In the genomic region with DNA sequence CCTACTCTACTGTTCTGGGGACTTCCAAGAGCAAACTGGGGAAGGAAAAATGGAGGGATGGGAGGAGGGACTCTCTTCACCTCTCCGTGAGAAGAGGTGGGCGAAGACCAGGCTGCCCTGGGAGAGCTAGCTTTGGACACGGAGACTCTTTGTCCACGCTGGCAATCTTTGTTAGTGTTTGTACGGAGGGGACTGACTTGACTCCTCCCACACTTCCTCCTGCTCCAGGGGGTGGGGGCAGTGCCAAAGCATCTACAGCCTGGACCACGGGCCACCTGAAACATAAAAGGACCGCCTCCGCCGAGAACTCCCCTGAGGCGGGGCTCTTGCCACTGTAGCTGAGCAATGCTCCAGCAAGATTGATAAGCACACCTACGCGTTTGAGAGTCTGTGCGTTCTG, we compare ENCODE assay signal across 9 mouse cellular contexts. TPM values are rescaled to one million over a fixed set of nuclear protein-coding genes. Genes with fewer than 3 reads are reported as not detected.
DNase-seq lines count a peak whose midpoint lies in the region; ATAC-seq lines count a peak whose summit lies in the region.
"Had no signal": no experiment of that assay in that cellular context is flagged by ENCODE, and none has a peak within 500 bp of the region (broad histone marks: within the 10 kb centered on the region; RNA-seq: fewer than 3 reads in every experiment).

No protein-coding gene starts in this region.

- no peaks in the 10 kb centered on the region for H3K36me3 ChIP-seq in embryonic facial prominence, embryonic 14.5 days (ENCODE audit: control insufficient read depth, insufficient read depth, low read length)
- no peaks in the 10 kb centered on the region for H3K36me3 ChIP-seq in hindbrain, embryonic 16.5 days (ENCODE audit: control insufficient read depth, insufficient read depth, low read length)
- H3K36me3 ChIP-seq in midbrain, embryonic 16.5 days (ENCODE audit: control insufficient read depth, insufficient read depth, low read length), result no peaks in the 10 kb centered on the region

- whole genome bisulfite sequencing in embryonic facial prominence, embryonic 14.5 days, result 11% methylated on average over 13 of the region's 13 CpGs
- WGBS in hindbrain, embryonic 16.5 days, result 9% methylated on average over 13 of the region's 13 CpGs
- WGBS in midbrain, embryonic 16.5 days, result 11% methylated on average over 13 of the region's 13 CpGs

- 0 out of 2 replicates have a peak, but pooled peaks have one; percentile 12 for ATAC-seq in embryonic facial prominence, embryonic 14.5 days (ENCODE audit: low read depth)
- ATAC-seq in hindbrain, embryonic 16.5 days, result peak; percentile 59; the same call in 1 of the 2 replicates
- peak; percentile 72; the same call in 1 of the 2 replicates for ATAC-seq in midbrain, embryonic 16.5 days
- no peak for ATAC-seq in erythroblast, adult 5-6 weeks (replicated peaks; ENCODE audit: low FRiP score, poor library complexity, severe bottlenecking)

- DNase-seq in kidney, postnatal 10 days, result peak; percentile 12
- DNase-seq in kidney, postnatal 14 days, result no peak
- DNase-seq in embryonic facial prominence, embryonic 14.5 days (ENCODE audit: low spot score), result peak; percentile 22
- DNase-seq in adrenal gland, adult 2 months, result no peak
- no peak for DNase-seq in Muller cell, postnatal 12 days (ENCODE audit: inconsistent ontology term)
- DNase-seq: lung, adult 18-20 months had no signal

- H3K4me1 ChIP-seq in embryonic facial prominence, embryonic 14.5 days (ENCODE audit: control insufficient read depth, insufficient read depth, low read length), result peaks cover 7% of the 10 kb centered on the region; the same call in 1 of the 2 replicates
- peaks cover 10% of the 10 kb centered on the region for H3K4me1 ChIP-seq in hindbrain, embryonic 16.5 days (ENCODE audit: control insufficient read depth, insufficient read depth, low read depth, low read length)
- peaks cover 17% of the 10 kb centered on the region for H3K4me1 ChIP-seq in midbrain, embryonic 16.5 days (ENCODE audit: control insufficient read depth, insufficient read depth, low read length)

- H3K9ac ChIP-seq in embryonic facial prominence, embryonic 14.5 days (ENCODE audit: low read depth, low read length), result no peak overlapping the region
- peak overlapping the region; percentile 19; the same call in 1 of the 2 replicates for H3K9ac ChIP-seq in hindbrain, embryonic 16.5 days (ENCODE audit: low read depth, low read length)
- peak overlapping the region; percentile 46; the same call in 1 of the 2 replicates for H3K9ac ChIP-seq in midbrain, embryonic 16.5 days (ENCODE audit: low read depth, low read length)

- peak overlapping the region; percentile 52 for H3K4me2 ChIP-seq in embryonic facial prominence, embryonic 14.5 days (ENCODE audit: low read depth, low read length)
- H3K4me2 ChIP-seq in hindbrain, embryonic 16.5 days (ENCODE audit: low read length), result peak overlapping the region; percentile 43
- peak overlapping the region; percentile 53 for H3K4me2 ChIP-seq in midbrain, embryonic 16.5 days (ENCODE audit: low read length)

- no peaks in the 10 kb centered on the region for H3K27me3 ChIP-seq in embryonic facial prominence, embryonic 14.5 days (replicated peaks; ENCODE audit: control insufficient read depth, insufficient read depth, low read length)
- H3K27me3 ChIP-seq in hindbrain, embryonic 16.5 days (replicated peaks; ENCODE audit: control insufficient read depth, insufficient read depth, low read length), result no peaks in the 10 kb centered on the region
- H3K27me3 ChIP-seq in midbrain, embryonic 16.5 days (ENCODE audit: control insufficient read depth, insufficient read depth, low read depth, low read length), result no peaks in the 10 kb centered on the region

- no peak overlapping the region for H3K27ac ChIP-seq in embryonic facial prominence, embryonic 14.5 days (replicated peaks; ENCODE audit: low read depth, low read length)
- H3K27ac ChIP-seq in hindbrain, embryonic 16.5 days (ENCODE audit: low read depth, low read length), result no peak overlapping the region
- H3K27ac ChIP-seq in midbrain, embryonic 16.5 days (ENCODE audit: low read length), result no peak overlapping the region

- no peaks in the 10 kb centered on the region for H3K9me3 ChIP-seq in embryonic facial prominence, embryonic 14.5 days (ENCODE audit: control insufficient read depth, low read length)
- H3K9me3 ChIP-seq in hindbrain, embryonic 16.5 days (ENCODE audit: control insufficient read depth, low read length), result no peaks in the 10 kb centered on the region
- H3K9me3 ChIP-seq in midbrain, embryonic 16.5 days (replicated peaks; ENCODE audit: control insufficient read depth, low read length, poor library complexity, severe bottlenecking), result no peaks in the 10 kb centered on the region

- H3K4me3 ChIP-seq in embryonic facial prominence, embryonic 14.5 days (ENCODE audit: low read depth, low read length), result peak overlapping the region; percentile 26
- H3K4me3 ChIP-seq in hindbrain, embryonic 16.5 days (ENCODE audit: low read length), result peak overlapping the region; percentile 2; the same call in 1 of the 2 replicates
- peak overlapping the region; percentile 18 for H3K4me3 ChIP-seq in midbrain, embryonic 16.5 days (ENCODE audit: low read depth, low read length)

RNA-seq across cellular contexts. Expression of gene Mettl24, which starts 8.9 kb away (rescaled TPM):
- 1.7 TPM in 2 replicates for polyA plus RNA-seq in embryonic facial prominence, embryonic 14.5 days (2014; fragmentation: Nextera tagmentation; extraction: Ambion mirVana)
- polyA plus RNA-seq in hindbrain, embryonic 16.5 days (2015; fragmentation: Nextera tagmentation; extraction: Ambion mirVana), result 0.84 and 0.94 TPM in 2 replicates
- polyA plus RNA-seq in midbrain, embryonic 16.5 days (2015; fragmentation: Nextera tagmentation; extraction: Ambion mirVana), result 0.72 and 0.78 TPM in 2 replicates
- total RNA-seq in adrenal gland, adult 2 months (2021), result 1 to 10 TPM; 5.8 to 8.9 TPM
- polyA plus RNA-seq in adrenal gland, adult 2 months (2012; rRNA removed), result 2.7 and 3.7 TPM in 2 replicates
- not detected in 2 replicates for total RNA-seq in erythroblast, adult 5-6 weeks (2015; ENCODE audit: low replicate concordance)
- total RNA-seq in erythroblast, adult 5-6 weeks (2017; ENCODE audit: low replicate concordance), result not detected in 2 replicates

RNA-seq across cellular contexts. Expression of gene Ddo, which starts 44.3 kb away (rescaled TPM):
- 0.59 and 0.90 TPM in 2 replicates for polyA plus RNA-seq in embryonic facial prominence, embryonic 14.5 days (2014; fragmentation: Nextera tagmentation; extraction: Ambion mirVana)
- polyA plus RNA-seq in hindbrain, embryonic 16.5 days (2015; fragmentation: Nextera tagmentation; extraction: Ambion mirVana), result 1.4 and 2.9 TPM in 2 replicates
- polyA plus RNA-seq in midbrain, embryonic 16.5 days (2015; fragmentation: Nextera tagmentation; extraction: Ambion mirVana), result 1.2 and 1.3 TPM in 2 replicates
- 10 to 100 TPM; 12.4 to 12.9 TPM for total RNA-seq in adrenal gland, adult 2 months (2021)
- 5.7 and 8.9 TPM in 2 replicates for polyA plus RNA-seq in adrenal gland, adult 2 months (2012; rRNA removed)
- not detected in 2 replicates for total RNA-seq in erythroblast, adult 5-6 weeks (2015; ENCODE audit: low replicate concordance)
- not detected in 2 replicates for total RNA-seq in erythroblast, adult 5-6 weeks (2017; ENCODE audit: low replicate concordance)

Comparison
In these comparisons a context has a peak if more than half of its experiments do, and no peak if none do; other contexts are left out.
1. DNase-seq: peak in kidney, postnatal 10 days (single experiment) and embryonic facial prominence, embryonic 14.5 days (single experiment); none in kidney, postnatal 14 days (single experiment), adrenal gland, adult 2 months (single experiment) and Muller cell, postnatal 12 days (single experiment).
2. Peak in every context shown above with its lines, with median percentiles within 50 percentile points of each other: H3K4me2 ChIP-seq and H3K4me3 ChIP-seq.